Mouse (Mus musculus): ENCODE results near the gene Epb41l5.

Epb41l5 gene

DNA sequence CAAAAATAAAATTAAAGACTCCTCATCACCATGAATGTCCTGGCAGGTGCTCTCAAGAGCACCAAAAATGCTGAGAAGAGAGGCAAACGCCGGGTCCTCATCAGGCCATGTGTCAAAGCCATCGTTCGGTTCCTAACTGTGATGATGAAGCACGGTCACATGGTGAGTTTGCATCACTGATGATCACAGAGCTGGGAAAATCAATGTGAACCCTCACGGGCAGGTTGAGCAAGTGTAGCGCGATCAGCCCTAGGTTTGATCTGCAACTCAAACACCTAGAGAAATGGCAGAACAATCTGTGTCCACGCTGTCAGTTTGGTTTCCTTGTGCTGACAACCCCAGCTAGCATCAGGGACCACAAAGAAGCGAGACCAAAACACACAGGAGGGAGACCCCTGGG, 149.3 kb downstream of the Epb41l5 start:
- no peak for DNase-seq

DNA sequence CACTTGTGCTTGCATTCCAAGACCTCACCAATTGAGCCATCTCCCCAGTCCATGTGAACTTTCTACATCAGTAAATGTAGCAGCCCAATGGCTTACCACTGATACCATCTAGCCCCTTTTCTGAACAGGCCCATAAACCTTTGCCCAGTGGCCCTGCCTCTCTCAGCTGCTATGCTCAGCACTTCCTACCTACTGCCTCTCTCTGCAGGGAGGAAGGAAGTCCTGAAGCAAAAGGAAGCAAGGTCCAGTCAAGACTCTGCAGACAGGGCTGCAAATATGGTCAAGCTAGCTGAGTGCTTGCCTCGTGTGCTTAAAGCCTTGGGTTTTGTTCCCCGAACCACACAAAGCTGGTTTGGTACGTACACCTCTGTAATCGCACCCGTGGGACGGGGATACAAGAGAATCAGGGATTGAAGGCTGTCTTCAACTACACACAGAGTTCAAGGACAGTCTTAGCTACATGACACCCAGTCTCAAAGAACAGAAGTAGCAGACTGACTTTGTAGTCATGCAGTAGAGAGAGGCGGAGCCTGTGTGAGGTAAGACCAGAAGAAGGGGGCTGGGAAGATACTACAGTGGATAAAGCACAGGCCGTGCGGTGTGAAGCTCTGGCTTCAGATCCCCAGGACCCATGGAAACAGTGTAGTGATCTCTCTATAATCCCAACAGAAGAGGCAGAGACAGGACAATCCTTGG, 150.1 kb downstream of the Epb41l5 start:
- peak; percentile 91 for DNase-seq

GRCm38 (mm10) chr1:119497346-119498004, 151.3 kb downstream of the Epb41l5 start:
- peak; percentile 79 for DNase-seq

DNA sequence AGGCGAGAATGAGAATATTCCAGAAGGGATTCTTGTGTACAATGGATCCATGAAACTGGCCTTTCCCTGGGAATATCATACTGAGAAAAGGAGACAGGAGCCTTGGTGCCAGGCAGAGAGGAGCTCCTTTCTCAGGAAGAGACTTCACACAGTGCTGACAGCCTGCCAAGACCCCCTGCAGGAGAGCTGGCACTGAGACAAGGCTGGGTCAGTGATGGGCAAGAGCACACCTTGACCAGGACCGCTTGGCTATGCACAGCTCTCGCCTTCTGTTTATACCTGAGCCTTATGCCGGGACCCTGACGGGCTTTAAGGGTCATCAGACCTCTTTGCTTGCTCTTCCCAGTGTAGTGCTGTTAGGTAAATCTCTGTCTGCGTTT, 153.4 kb downstream of the Epb41l5 start:
- no peak for DNase-seq

Data from heart, adult 11 months (tissue).